Mouse (Mus musculus) heart, embryonic 11.5 days (tissue): ENCODE measurements around the gene Ep300. TPM values are rescaled to one million over a fixed set of nuclear protein-coding genes. Genes with fewer than 3 reads are reported as not detected.

Experiments
- ATAC-seq: fragments of 200-750 bp; cut with Nextera tagmentation; replicated peaks from 2 replicates; pipeline ENCODE4 v1.8.0; 2017; ENCODE audit warnings: moderate library complexity; ENCODE audit not compliant: insufficient number of reproducible peaks, low FRiP score, low TSS enrichment
- H3K27ac ChIP-seq: fragments of 300-500 bp; sonication (generic); 2 replicates; pipeline ENCODE4 v1.5.1; 2014; ENCODE audit warnings: mild to moderate bottlenecking, low read depth, low read length
- H3K27me3 ChIP-seq: fragments of 300-500 bp; sonication (generic); 2 replicates; pipeline ENCODE4 v1.6.1; 2014; ENCODE audit warnings: mild to moderate bottlenecking, low read length, mixed read lengths; ENCODE audit not compliant: control insufficient read depth, insufficient read depth
- H3K36me3 ChIP-seq: fragments of 300-500 bp; sonication (generic); 2 replicates; pipeline ENCODE4 v1.6.1; 2014; ENCODE audit warnings: mild to moderate bottlenecking, low read length, moderate library complexity, mixed read lengths; ENCODE audit not compliant: control insufficient read depth, insufficient read depth
- H3K4me1 ChIP-seq: fragments of 300-500 bp; sonication (generic); 2 replicates; pipeline ENCODE4 v1.6.1; 2014; ENCODE audit warnings: low read length; ENCODE audit not compliant: control insufficient read depth, insufficient read depth
- H3K4me2 ChIP-seq: fragments of 300-500 bp; sonication (generic); 2 replicates; pipeline ENCODE4 v1.6.1; 2014; ENCODE audit warnings: mild to moderate bottlenecking, moderate library complexity
- H3K4me3 ChIP-seq: fragments of 300-500 bp; sonication (generic); 2 replicates; pipeline ENCODE4 v1.5.1; 2014; ENCODE audit warnings: low read depth, low read length
- H3K9ac ChIP-seq: fragments of 300-500 bp; sonication (generic); 2 replicates; pipeline ENCODE4 v1.6.1; 2014; ENCODE audit warnings: mild to moderate bottlenecking, low read depth, low read length, moderate library complexity
- H3K9me3 ChIP-seq: fragments of 300-500 bp; sonication (generic); replicated peaks from 2 replicates; pipeline ENCODE4 v1.6.1; 2016; ENCODE audit warnings: low read length; ENCODE audit not compliant: control insufficient read depth
- WGBS: fragments of 180-500 bp; shearing (Covaris S2); extraction: QIAGEN DNeasy Blood & Tissue Kit; methylation state at CpG from one replicate; pipeline ENCODE4 v1.1.7; 2014; ENCODE audit not compliant: insufficient replicate concordance; 5-methylcytosine and 5-hydroxymethylcytosine counted together
- polyA plus RNA-seq: library from polyadenylated mRNA; unstranded; fragments of >200 nt; fragmentation: Nextera tagmentation; extraction: Ambion mirVana; gene quantifications from 2 replicates; pipeline ENCODE4 v1.2.1, GENCODE M21; 2014

The Ep300 gene
- polyA plus RNA-seq, 1 experiment from 2014 or later, result 26.9 TPM

DNA sequence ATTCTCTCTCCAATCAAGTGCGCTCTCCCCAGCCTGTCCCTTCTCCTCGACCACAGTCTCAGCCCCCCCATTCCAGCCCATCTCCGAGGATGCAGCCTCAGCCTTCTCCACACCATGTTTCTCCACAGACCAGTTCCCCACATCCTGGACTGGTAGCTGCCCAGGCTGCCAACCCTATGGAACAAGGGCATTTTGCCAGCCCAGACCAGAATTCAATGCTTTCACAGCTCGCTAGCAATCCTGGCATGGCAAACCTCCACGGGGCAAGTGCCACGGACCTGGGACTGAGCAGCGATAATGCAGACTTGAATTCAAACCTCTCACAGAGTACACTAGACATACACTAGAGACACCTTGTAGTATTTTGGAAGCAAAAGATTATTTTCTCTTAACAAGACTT is 65.5 kb downstream of the Ep300 start:
- Histone ChIP-seq H3K27ac (no peak overlapping the region), H3K4me3 (no peak overlapping the region), H3K4me1 (no peaks in the 10 kb centered on the region), H3K4me2 (no peak overlapping the region), H3K9me3 (no peaks in the 10 kb centered on the region), H3K36me3 (peaks cover 43% of the 10 kb centered on the region), H3K27me3 (no peaks in the 10 kb centered on the region), H3K9ac (no peak overlapping the region)
- WGBS, result 90% methylated on average over 7 of the region's 7 CpGs
- ATAC-seq, result no peak

DNA sequence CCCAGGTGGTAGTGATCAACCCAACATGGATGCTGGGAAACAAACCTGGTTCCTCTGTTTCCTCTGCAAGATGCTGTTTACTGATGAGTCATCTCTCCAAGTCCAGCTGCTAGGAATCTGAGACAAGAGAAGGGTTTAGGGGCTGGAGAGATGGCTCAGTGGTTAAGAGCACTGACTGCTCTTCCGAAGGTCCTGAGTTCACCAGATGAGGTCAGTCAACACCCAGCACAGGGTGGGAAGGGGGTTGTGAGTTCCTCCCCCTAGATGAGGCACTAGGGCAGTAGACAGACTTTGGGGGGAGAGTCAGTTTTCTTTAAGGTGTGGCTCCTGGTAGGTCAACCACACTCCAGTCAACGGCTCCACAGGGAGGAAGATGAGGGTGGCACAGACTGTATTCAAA is 76.5 kb downstream of the Ep300 start:
- no peak for ATAC-seq
- Histone ChIP-seq H3K9ac (no peak overlapping the region), H3K27ac (no peak overlapping the region), H3K4me1 (peaks cover 5% of the 10 kb centered on the region; the same call in 1 of the 2 replicates), H3K4me2 (no peak overlapping the region), H3K36me3 (peaks cover under 1% of the 10 kb centered on the region; the same call in 1 of the 2 replicates), H3K9me3 (no peaks in the 10 kb centered on the region), H3K27me3 (no peaks in the 10 kb centered on the region), H3K4me3 (no peak overlapping the region)
- WGBS, result 79% methylated on average over 2 of the region's 2 CpGs

- peaks cover 8% of the 10 kb centered on the region for H3K36me3 ChIP-seq
- peak overlapping the region; percentile 90 for H3K4me3 ChIP-seq
- no peaks in the 10 kb centered on the region for H3K9me3 ChIP-seq
- ATAC-seq, result no peak
- H3K27ac ChIP-seq, result no peak overlapping the region
- peaks cover 5% of the 10 kb centered on the region; the same call in 1 of the 2 replicates for H3K4me1 ChIP-seq
- H3K27me3 ChIP-seq, result no peaks in the 10 kb centered on the region
- H3K4me2 ChIP-seq, result peak overlapping the region; percentile 88
- H3K9ac ChIP-seq, result no peak overlapping the region
- WGBS, result 49% methylated on average over 10 of the region's 10 CpGs
Observed at GRCm38 (mm10) chr15:81663281-81663680, 78.1 kb downstream of the Ep300 start.

DNA sequence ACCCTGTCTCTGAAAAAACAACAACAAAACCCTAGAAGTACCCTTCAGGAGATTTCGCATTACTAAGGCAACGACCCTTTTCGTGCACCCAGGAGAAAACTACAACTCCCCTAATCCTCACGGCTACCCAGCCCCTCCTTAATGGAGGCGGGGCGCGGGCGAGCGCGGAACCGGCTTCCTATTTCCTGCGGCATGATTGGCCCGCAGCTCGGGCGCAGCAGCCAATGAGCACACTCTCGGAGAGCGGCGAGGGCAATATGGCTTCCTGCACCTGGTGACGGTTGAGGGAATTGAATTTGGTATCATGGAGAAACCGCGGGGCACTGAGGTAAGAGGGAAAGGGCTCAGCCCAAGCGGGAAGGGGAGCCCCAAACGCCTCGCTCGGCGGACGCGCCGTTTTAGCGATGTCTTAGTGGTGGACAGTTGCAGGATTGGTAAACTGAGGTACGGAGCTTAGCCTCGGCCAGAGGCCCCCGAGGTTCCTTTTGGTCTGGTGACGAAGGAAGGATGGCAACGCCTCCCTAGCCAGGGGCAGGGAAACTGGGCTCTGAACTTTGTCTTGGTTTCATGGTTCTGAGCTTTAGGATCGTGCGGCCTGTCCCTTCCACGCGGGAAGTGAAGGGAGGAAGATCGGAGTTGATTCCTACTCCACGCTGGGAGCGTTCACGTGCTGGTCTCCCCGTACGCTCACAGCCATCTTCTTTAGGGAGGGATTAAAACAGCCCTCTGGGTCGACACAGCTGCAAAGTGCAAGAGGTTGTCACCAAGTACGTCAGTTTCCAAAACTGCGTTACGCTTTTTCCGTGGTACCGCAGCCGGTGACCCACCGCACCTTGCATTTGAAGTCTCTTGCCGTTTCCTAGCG is 78.8 kb downstream of the Ep300 start, which contains the start of gene L3mbtl2:
Gene L3mbtl2, plus strand, starts transcription at position 193 of the 865 bp plus-strand sequence.
- no peaks in the 10 kb centered on the region for H3K27me3 ChIP-seq
- 2% methylated on average over 55 of the region's 55 CpGs for WGBS
- H3K36me3 ChIP-seq, result peaks cover 8% of the 10 kb centered on the region
- H3K4me1 ChIP-seq, result peaks cover 5% of the 10 kb centered on the region; the same call in 1 of the 2 replicates
- no peak within 1 kb of the TSS for H3K27ac ChIP-seq
- H3K9me3 ChIP-seq, result no peaks in the 10 kb centered on the region
- peak; percentile 93 for ATAC-seq
- H3K4me2 ChIP-seq, result peak within 1 kb of the TSS; percentile 88
- H3K9ac ChIP-seq, result peak within 1 kb of the TSS; percentile 82
- H3K4me3 ChIP-seq, result peak within 1 kb of the TSS; percentile 90

DNA sequence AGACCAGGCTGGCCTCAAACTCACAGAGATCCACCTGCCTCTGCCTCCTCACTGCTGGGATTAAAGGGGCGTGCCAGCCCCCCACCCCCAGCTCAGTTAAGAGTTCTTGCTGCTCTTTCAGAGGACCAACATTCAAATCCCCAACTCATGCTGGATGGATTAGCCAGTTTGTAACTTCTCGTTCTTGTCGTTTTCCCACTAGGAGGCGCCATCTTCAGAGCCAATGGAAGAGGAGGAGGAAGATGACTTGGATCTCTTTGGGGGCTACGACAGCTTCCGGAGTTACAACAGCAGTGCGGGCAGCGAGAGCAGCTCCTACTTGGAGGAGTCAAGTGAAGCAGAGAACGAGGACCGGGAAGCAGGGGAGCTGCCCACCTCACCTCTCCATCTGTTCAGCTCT is 81.8 kb downstream of the Ep300 start:
- H3K27ac ChIP-seq, result no peak overlapping the region
- no peaks in the 10 kb centered on the region for H3K27me3 ChIP-seq
- H3K4me2 ChIP-seq, result no peak overlapping the region
- 88% methylated on average over 10 of the region's 10 CpGs for WGBS
- H3K4me3 ChIP-seq, result no peak overlapping the region
- H3K9ac ChIP-seq, result no peak overlapping the region
- H3K4me1 ChIP-seq, result peaks cover 5% of the 10 kb centered on the region; the same call in 1 of the 2 replicates
- ATAC-seq, result no peak
- no peaks in the 10 kb centered on the region for H3K9me3 ChIP-seq
- peaks cover 15% of the 10 kb centered on the region for H3K36me3 ChIP-seq

DNA sequence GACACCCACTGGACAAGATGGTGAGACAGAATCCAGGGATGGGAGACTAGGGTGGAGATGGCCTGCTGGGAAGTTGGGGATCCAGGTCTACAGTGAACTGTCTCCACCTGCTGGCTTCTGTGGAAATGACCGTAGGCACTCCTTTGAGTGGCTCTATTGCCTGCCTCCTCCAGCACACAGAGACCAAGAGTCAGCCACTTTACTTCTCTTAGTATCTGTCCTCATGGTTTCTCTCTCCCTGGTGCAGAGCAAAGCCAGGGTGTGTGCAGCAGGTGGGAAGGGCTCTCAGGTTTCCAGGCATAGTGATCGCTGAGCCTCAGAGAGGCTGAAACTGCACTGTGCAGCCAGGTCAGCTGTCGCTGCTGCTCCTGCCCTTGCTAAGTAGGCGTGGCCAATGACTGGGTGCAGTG is 85.1 kb downstream of the Ep300 start:
- H3K9ac ChIP-seq, result no peak overlapping the region
- no peak overlapping the region for H3K27ac ChIP-seq
- 76% methylated on average over 4 of the region's 4 CpGs for WGBS
- H3K4me1 ChIP-seq, result no peaks in the 10 kb centered on the region
- H3K4me2 ChIP-seq, result no peak overlapping the region
- H3K4me3 ChIP-seq, result no peak overlapping the region
- no peaks in the 10 kb centered on the region for H3K9me3 ChIP-seq
- peaks cover 15% of the 10 kb centered on the region for H3K36me3 ChIP-seq
- ATAC-seq, result 0 out of 2 replicates have a peak, but pooled peaks have one; percentile 22
- no peaks in the 10 kb centered on the region for H3K27me3 ChIP-seq

DNA sequence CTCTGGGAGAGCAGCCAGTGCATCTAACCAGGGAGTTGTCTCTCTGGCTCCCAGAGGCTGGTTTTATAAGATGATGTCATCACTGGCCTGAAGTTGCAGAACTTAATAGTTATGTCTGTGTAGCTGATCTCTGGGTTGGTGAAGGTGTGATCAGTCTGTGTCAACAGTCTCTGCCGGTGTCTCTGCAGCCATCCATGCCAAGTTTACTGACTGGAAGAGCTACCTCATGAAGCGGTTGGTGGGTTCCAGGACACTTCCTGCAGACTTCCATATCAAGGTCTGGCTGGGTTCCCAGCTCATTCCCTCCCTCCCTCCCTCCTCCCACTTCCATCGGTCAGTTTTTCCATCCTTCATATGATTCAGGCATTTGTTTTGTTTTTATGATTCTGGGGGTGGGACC is 91.5 kb downstream of the Ep300 start:
- WGBS, result 70% methylated on average over 3 of the region's 3 CpGs

DNA sequence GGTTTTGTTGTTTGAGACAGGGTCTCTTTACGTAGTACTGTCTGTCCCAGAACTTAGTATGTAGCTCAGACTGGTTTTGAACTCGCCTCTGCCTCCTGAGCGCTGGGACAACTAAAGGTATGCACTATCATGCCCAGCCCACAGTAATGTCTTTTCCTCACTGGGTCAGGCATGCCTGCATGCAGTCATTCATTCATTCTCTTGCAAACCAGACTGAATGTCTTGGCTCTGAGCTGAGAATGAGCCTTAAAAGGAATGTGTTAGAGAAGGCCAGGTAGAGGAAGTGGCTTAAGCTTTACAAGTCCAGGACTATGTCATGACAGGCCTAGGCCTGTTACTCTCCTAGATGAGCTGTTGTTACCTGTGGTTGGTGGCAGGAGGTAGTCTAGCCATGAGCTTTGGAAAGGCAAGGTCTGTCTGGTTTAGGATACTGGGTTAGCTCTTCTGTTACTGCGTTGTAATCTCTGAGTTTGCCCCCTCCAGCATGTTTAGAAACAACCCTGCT is 95.2 kb downstream of the Ep300 start:
- 90% methylated on average over 4 of the region's 4 CpGs for WGBS
- no peaks in the 10 kb centered on the region for H3K27me3 ChIP-seq
- no peak for ATAC-seq
- H3K27ac ChIP-seq, result no peak overlapping the region
- peaks cover 18% of the 10 kb centered on the region for H3K36me3 ChIP-seq
- H3K9me3 ChIP-seq, result no peaks in the 10 kb centered on the region
- no peaks in the 10 kb centered on the region for H3K4me1 ChIP-seq
- H3K4me3 ChIP-seq, result no peak overlapping the region
- no peak overlapping the region for H3K4me2 ChIP-seq
- H3K9ac ChIP-seq, result no peak overlapping the region

More for the DNA sequence above, 91.5 kb downstream of the Ep300 start:
- Histone ChIP-seq H3K36me3 (peaks cover 3% of the 10 kb centered on the region), H3K9ac (no peak overlapping the region), H3K4me1 (no peaks in the 10 kb centered on the region), H3K4me3 (no peak overlapping the region), H3K9me3 (no peaks in the 10 kb centered on the region), H3K27ac (peak overlapping the region; percentile 17; the same call in 1 of the 2 replicates), H3K27me3 (no peaks in the 10 kb centered on the region), H3K4me2 (no peak overlapping the region)
- no peak for ATAC-seq
